Mouse (Mus musculus): ENCODE measurements around the gene Itpkb.

GRCm38 (mm10) chr1:180362176-180362575 is 31.9 kb downstream of the Itpkb start:
- TF ChIP-seq POLR2A (IDR thresholded peaks at IDR 0.05; ENCODE audit: borderline replicate concordance, control insufficient read depth, low read depth, low read length) (no peak), CTCF (IDR thresholded peaks at IDR 0.05; ENCODE audit: control insufficient read depth, insufficient read depth, low read length) (no peak)
